Mouse (Mus musculus): ENCODE measurements around the gene Ankub1. TPM values are rescaled to one million over a fixed set of nuclear protein-coding genes. Genes with fewer than 3 reads are reported as not detected.

The Ankub1 gene
- polyA plus RNA-seq (2017; shearing (Covaris generic)): not detected

DNA sequence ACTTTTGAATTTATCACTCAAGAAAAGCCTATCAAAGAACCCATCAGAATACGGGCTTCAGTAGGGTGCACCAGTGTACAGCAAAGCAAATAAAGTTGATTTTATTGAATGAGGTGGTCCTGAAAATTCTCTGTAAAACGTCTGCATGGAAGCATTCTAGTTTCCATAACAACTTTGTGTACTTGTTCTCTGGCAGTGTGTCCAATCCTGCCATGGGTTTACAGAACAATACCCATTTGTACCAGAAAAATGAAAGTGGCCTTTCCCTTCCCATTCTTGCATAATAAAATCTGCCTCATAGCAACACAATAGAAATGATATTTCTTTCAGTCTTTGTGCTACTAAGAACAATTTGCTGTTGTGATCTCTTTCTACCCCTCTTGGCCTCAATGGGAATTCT lies at the start of gene Ankub1:
Gene Ankub1, minus strand, starts transcription at position 81 of the 400 bp plus-strand sequence.
- no peak for ATAC-seq

DNA sequence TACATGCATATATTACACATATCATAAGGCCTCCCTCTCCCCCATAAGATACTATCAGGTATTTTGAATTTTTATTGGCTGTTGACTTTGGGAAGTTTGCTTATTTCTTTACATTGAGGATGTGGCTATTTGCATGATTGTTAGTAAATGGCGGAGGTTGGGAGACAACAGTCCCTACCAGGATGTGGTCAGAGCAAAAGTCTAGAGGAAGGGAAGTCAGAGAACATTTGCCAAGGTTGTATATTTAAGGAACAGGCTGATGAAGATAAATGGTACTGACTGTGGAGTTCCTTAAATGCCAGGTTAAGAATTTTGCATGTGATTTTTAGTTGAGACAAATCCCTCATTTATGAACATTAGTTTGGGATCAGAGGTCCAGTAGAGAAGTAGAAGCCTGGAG lies 47.2 kb upstream of the Ankub1 start:
- no peak for ATAC-seq

DNA sequence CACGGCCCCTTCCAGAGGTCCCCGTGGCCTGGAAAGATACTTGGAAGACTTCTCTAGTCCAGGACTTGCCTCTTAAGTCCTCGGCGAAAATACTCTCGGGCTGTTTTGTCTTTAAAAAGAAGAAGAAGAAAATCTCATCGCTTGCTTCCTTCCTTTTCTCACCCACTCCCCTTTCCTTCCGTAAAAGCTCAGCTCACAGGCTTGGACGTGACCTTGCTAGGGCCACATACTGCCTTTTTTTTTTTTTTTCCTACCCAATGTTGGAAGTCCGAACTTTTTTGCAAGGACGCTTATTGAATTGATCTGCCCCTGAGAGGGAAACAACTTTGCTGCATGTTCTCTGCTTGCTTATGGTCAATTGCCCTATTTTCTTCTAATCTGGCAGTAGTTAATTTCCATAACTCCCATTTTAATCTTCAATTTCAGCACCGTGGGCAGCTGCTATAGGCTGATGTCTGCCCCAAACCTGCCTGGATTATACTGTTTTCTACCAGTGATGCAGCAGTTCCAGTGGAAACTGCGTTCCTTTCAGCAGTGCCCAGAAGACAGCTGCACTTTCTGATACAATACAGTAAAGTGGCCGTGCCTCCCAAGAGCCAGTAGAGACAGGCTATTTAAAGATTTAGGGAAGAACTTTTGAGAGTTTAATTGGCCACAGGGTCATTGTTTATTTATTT lies 44.0 kb upstream of the Ankub1 start:
- ATAC-seq: no peak

DNA sequence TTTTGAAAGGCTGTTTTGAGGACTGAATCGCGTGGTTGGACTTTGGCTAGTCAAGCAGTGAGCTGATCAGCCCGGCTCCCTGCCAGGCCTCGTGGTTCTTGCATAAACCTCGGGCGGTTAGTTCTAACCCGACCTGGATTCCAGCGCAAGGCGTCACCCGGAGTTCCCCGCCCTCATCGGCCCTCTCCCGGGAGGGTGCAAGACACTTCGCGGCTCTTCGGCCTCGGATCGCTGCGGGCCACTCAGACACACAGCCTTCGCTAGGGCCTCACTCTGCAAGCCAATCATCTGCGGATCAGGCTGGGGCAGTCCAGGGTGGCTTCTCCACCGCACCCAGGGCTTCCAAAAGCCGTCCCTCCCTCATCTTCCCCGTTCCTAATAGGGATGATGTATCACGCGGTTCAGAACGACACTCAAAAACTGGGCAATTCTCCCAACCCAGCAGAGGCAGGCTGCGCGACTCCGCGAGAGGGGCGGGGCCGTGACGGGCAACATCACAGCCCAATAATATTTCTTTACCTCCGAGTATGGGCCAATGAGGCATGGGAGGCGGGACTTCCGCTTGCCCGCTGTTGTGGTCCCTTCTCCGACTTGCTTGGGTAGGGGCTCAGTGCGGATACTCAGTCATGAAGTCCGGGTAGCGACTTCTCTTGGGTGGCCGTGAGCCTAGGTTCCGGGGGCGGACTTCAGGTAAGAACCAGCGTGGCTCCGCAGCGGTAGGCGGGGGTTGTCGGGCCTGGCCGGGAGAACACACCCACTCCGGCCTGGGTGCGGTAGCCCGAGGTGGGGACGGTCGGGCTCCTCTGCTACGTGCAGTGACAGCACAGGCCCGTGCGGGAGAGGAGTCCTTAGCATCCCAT lies 43.1 kb upstream of the Ankub1 start, which contains the start of gene Rnf13:
Gene Rnf13, plus strand, starts transcription at position 552 of the 860 bp plus-strand sequence.
- ATAC-seq: peak; percentile 95

DNA sequence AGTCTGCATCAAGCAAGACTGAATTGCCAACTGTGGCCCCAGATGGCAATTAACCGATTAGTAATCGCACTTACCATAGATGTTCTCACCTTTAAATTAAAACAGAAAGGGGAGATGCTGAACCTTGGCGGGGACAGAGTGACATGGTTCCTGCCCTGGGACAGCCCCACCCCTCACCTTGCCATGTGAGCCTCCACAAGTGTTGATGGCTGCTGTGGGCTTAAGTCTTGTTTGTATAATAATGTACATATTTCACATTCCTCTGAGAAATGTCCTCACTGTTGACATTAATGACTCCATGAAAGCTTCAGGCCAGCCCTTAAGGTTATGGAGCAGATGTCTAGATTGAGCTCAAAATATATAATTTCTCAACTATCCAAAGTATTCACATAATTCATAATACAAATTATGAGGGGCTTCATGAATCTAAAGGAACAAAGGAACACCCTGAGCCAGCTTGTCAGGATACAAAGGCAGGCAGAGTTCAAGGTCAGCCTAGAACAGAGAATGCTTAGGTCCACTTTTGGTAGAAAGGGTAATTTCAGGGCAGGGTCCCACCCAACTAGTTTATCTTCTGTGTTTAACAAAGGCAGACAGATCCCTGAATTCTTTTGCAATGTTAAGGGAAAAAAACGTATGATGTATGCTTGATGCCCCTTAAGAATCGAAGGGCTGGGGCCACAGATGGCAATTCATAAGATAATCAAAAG lies 39.8 kb upstream of the Ankub1 start:
- ATAC-seq: no peak

DNA sequence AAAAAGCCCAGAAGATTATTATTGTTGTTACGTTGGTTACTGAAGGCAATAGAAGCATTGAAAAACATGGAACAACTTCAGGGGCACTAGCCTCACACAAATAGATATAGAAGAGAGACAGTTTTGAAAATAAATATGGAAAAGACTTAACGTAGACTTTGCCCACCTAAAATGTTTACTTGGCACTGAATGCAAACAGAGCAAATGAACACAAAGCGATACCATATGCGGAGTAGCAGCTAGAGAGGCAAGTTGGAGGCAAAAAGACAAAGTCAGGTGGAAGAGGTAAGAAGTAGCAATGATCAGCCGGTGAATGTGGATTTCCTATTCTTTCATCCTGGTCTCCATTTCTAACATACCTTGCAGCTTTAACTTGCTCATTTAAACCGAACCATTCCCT lies 21.6 kb upstream of the Ankub1 start:
- no peak for ATAC-seq

DNA sequence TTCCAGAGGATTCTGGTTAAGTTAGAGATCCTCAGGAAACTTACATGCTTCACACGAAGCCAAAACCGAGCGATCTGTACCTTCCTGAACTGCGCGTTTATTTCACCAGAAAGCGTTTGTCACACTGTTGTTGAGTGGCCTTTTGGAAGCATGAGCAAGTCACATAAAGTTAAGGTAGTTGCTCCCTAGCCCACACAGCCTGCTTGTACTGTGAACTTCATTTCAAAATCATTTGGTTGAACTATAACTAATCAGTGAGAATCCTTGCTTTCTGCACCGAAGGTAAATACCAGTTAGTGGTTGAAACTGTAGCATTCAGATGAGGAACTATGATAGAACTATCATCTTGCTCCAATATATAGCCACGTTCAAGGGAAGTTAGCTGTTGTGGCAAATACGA lies 4.2 kb upstream of the Ankub1 start:
- no peak for ATAC-seq

DNA sequence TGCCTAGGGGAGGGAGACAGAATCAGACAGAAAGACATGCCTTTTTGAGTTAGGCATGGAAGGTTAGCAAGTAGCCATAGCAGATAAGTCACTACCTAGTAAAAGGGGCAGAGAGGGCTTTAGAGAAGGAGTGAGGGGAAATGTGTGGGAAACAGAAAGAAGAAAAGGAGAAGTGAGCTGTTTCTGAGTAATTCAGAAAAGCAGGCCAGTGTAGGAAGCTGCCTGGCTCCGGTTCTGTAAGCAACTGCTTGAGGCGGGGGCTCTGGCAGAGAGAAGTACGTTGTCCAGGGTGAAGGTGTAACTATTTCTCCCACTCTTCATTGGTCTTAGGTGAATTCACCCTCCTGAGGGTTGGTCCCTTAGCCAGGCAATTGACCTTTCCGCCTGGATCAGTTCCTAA lies 3.6 kb upstream of the Ankub1 start:
- no peak for ATAC-seq

DNA sequence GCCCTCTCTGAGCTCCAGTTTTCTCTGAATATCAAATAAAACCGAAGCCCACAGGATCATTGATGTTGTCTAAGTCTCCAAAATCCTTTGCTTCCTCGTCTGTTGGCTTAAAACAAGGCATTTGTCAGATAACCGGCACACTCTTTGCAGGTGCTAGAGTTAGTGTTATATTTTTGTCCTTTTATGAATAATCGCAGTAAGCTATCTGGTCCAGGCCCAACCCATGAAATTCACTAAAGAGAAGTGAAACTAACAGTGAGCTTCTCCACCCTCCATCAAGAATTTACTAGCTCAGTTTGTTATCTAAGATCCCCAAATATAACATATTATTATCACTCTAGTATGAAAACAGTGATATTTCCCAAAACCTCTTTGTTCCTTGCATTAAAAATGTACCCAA lies 827 bp downstream of the Ankub1 start:
- no peak for ATAC-seq

DNA sequence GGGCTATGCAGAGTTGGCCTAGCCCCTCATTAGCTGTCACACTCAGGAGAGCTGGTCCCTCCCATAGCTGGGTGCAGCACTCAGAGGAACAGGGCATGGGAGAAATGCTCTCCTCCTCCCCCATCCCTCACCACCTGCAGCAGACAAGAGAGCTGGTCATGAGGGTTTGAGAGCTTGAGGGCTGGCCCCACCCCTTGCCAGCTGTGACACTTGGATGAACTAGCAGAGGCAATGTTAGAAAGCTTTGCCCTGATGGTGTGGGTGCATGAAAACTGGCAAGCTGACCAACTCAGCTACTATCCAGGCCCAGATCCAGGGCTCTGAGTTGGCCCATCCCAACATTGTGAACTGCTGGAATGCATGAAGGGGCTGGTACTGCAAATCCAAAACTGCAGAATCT lies 14.8 kb downstream of the Ankub1 start:
- no peak for ATAC-seq

DNA sequence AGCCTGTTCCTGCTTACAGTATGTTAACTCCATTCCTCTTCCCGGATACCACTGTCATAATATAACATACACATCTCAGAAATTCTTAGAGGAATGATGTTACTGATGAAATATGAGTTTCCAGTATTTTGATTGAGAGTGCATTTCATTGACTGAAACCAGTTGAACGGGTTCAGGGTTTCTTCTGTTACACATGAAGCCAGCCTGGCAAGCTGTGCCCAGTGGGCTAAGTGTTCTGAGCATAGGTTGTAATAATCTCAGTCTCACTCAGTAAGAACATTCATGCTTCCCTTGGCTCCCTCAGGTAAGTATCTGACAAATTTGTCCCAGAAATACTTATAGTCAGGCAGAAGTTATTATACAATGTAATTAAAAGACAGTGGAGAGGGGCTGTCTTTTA lies 18.5 kb downstream of the Ankub1 start:
- no peak for ATAC-seq

DNA sequence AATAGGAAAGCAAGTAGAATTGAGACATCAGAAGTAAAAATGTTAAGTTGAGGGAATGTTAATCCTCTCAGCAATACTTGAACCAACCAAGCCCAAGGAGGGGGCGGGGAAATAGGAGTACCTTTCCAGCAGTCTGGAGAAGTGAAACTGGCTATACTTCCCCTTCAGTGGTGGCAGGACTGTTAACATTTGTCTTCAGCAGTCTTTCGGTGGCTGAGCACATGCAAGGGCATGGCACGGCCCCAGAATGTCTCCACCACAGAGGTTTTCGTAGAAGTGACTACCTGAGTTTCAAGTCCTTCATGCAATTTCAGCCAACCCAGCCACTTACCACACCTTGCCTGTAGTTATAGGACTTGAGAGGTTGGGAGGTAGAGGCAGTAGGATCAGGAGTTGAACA lies 19.0 kb downstream of the Ankub1 start:
- no peak for ATAC-seq

DNA sequence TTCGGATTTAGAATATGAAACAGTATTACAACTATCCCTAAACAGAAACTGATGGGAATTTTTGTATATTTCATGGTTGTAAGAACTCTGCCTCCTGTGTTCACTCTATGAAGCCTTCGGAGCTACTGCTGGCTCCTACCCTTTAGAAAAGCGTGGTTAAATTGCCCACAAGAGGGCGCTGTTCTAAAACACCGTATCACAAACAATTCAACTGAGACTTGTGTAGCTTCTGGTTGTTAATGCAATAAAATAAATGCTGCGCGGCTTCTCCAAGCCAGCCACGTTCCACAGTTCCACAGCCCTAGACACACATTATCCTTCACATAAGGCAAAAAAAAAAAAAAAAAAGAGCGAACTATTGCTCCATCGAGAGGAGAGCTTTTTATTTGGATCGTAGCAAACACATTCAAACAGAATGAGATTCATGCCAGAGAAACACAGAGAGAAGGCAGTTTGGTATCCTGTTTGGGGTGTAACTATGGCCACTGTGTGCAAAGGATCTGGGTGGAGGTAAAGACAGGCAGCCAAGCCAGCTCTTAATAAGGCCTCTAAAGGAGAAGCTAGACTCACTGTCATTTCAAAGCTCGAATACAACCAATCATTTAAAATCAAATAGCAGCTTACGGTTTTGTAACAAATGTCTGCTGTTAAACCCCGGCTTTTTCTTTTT lies 25.4 kb downstream of the Ankub1 start:
- ATAC-seq: peak; percentile 84

DNA sequence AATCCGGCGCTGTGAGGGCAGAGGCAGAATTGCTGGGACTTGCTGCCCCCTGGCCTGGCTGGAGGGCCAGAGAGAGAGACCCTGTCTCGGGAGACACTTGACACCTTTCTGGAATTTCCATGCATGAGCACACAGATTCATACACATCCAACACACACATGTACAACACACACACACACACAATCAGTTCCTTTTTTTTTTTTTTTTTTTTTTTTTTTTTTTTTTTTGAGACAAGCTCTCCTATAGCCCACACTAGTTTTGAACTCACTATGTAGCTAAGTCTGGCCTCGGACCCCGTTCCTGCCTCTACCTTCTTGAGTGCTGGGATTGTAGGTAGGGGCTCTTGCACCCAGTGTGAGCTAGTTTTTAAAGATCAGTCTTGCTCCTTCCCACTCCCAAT lies 26.7 kb downstream of the Ankub1 start:
- ATAC-seq: no peak

DNA sequence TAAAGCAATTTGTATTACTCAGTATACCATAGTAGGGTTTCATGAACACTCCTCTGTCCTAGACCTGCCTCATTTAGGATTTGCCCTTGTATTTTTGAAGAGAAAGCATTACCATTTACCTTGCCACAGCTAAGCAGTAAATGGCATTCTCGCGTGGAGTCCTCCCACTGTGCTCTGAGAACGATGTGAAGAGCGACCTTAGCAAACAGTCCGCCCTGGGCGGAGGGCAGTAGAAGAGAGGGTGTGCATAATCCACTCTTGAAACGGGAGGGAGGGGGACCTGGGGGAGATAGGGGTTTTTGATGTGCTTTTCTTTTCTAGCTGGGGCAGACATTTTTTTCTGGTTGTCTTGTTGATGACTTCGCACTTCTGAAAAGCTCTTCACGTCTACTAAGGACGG lies 27.9 kb downstream of the Ankub1 start:
- no peak for ATAC-seq

DNA sequence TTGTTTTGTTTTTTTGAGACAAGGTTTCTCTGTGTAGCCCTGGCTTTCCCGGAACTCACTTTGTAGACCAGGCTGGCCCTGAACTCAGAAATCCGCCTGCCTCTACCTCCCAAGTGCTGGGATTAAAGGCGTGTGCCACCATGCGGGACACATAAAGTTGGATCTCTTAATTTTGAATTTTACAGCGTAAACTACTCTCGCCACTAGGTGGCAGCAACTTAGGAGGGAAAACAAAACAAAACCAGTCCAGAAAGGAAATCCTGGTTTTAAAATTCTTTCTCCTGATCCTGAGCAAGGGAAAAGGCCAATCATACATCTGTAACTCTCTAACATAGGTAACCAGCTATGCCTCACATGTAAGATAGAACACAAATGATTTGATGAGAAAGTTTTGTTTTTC lies 28.9 kb downstream of the Ankub1 start:
- peak; percentile 66 for ATAC-seq

DNA sequence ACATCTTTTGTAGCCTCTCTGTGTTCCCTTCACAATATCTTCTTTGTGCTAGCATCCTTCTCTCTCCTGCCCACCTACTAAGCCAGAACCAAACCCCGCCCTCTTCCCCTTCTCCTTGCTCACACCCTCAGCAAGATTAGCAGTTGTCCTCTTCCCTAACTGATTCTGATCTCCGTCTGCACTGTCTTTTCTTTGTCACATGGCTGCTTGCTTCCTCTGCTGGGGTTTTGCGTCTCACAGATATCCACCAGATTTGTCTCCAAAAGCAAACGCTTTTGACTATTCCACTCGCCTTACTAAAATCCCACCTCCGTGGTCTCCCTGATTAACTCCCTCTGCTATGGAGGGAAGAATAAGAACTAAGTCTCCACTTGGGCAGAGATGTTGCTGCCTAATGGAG lies 34.0 kb downstream of the Ankub1 start:
- ATAC-seq: no peak

DNA sequence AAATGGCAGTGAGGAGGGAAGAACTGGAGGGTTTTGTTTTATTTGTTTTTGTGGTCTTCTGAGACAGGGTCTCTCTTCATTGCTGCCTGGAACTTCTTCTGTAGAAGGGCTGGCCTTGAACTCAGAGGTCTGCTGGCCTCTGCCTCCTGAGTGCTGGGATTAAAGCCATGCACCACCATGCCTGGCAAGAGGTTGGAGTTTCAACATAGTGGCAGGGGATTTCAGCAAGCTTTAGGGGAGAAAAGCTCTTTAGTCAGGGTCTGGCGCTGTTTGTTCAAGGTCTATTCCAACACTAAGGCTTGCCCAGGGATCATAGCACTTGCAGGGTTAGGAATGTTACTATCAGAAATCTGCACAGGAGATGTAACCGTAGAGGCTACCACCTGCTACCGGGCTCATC lies 39.0 kb downstream of the Ankub1 start:
- no peak for ATAC-seq

DNA sequence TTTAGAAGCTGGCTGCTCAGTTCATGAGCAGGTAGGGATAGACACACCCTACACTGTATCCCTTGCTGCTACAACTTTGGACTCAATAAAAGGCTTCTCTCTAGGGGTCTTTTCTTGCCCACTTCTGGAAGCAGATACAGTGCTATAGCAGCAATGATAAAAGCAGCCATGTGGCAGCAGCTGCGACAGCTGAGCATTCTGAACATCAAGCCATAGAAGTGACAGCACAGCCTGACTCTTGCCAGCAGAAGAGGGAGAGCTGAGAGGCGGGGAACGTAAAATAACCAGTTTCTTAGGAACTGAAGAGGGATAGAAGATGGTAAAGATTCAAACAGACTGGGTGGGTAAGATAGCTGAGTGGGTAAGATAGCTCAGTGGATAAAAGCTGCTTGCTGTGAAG lies 40.1 kb downstream of the Ankub1 start:
- ATAC-seq: no peak

DNA sequence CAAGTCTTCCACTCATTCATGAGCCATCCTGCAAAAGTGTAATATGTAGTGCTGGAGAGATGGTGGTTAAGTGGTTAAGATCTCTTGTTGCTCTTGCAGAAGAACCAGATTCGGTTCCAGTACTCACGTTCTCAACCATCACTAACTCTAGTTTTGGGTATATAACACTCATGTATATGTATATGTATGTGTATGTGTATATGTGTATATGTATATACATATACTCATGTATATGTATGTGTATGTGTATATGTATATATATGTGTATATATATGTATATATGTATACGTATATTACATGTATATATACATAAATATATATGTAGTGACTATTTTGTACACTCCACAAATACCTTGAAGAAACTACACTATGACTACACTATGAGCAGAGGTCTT lies 40.7 kb downstream of the Ankub1 start:
- peak; percentile 25 for ATAC-seq

DNA sequence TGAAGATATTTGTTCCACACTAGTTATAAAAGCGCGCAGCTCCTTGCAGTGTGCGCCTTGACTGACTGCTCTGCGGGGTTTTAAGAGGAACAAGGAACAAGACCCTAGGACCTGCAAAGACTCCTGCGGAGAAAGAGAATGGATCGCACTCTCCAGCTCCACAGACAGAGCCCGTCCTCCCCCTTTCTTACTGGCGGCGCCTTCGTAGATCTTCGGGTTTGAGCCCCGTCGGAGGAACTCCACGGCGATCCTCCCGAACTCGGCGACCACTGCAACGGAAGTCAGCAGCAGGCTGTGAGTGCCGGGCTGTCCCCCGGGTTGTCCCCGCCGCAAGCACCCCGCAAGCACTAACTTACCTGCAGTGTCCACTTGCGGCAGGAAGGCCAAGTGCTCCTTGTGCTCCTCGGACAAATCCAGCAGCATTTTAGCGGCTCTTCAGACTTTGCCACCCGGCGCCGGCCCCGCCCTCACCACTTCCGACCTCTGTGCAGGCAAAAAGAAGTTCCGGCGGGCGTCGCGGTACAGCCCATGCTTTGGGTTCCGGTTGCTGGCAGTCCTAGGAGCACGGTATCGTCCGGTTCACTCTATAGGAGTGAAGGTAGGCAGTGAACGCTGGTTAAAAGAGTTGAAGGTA lies 41.3 kb downstream of the Ankub1 start, which contains the start of gene Commd2:
Gene Commd2, minus strand, starts transcription at position 485 of the 634 bp plus-strand sequence.
- ATAC-seq: peak; percentile 97

DNA sequence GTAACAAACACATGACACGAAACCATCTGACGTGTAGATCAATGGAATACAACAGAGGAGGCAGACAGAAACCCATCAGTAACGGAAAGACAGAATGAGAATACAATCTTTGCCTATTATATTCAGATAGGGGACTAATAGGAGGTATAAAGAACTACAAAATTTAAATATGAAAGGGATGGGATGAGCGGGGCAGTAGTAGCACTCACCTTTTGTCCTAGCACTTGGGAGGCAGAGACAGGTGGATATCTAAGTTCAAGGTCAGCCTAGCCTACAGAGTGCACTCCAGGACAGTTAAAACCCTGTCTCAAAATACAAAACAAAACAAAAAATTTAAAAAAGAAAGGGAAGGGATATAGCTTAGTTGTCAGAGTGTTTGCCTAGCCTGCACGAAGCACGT lies 49.4 kb downstream of the Ankub1 start:
- no peak for ATAC-seq

Data from CD4-positive, CD25-positive, alpha-beta regulatory T cell, adult 4 months (primary cell).